Mouse (Mus musculus): ENCODE measurements around the gene Ccdc97. TPM values are rescaled to one million over a fixed set of nuclear protein-coding genes. Genes with fewer than 3 reads are reported as not detected.
A peak's percentile ranks its signal among the peaks of the same experiment; 100 is the strongest.

The Ccdc97 gene
- polyA plus RNA-seq, 1 experiment from 2014 or later: 6.8 TPM

GRCm38 (mm10) chr7:25690051-25690450, 28.8 kb downstream of the Ccdc97 start:
- Histone ChIP-seq H3K4me1 (ENCODE audit: insufficient read depth) (peaks cover 18% of the 10 kb centered on the region), H3K4me3 (ENCODE audit: low read depth, low read length) (peak overlapping the region; percentile 86), H3K9me3 (ENCODE audit: low read length) (no peaks in the 10 kb centered on the region), H3K27me3 (ENCODE audit: insufficient read depth, low read length) (no peaks in the 10 kb centered on the region), H3K36me3 (replicated peaks; ENCODE audit: insufficient read depth, low read length) (peaks cover 14% of the 10 kb centered on the region), H3K9ac (replicated peaks) (no peak overlapping the region; the same call in 1 of the 2 replicates), H3K27ac (ENCODE audit: low read depth) (peak overlapping the region; percentile 97), H3K4me2 (ENCODE audit: low read depth, low read length) (peak overlapping the region; percentile 93)
- DNase-seq (no peak), ATAC-seq (no peak)
- WGBS (ENCODE audit: insufficient replicate concordance): 34% methylated on average over 5 of the region's 5 CpGs
- TF ChIP-seq EP300 (IDR thresholded peaks at IDR 0.05; ENCODE audit: low read depth): no peak
- no peak for TF ChIP-seq CTCF (IDR thresholded peaks at IDR 0.05; ENCODE audit: low read depth)

- peak; percentile 18 for ATAC-seq
- H3K4me2 ChIP-seq (ENCODE audit: low read depth, low read length): peak overlapping the region; percentile 93
- peak; percentile 32 for TF ChIP-seq EP300 (IDR thresholded peaks at IDR 0.05; ENCODE audit: low read depth)
- no peak for TF ChIP-seq CTCF (IDR thresholded peaks at IDR 0.05; ENCODE audit: low read depth)
These were observed 29.3 kb downstream of the Ccdc97 start for GRCm38 (mm10) chr7:25689603-25690021.

GRCm38 (mm10) chr7:25688810-25689586, 29.9 kb downstream of the Ccdc97 start:
- Histone ChIP-seq H3K36me3 (replicated peaks; ENCODE audit: insufficient read depth, low read length) (peaks cover 7% of the 10 kb centered on the region), H3K4me2 (ENCODE audit: low read depth, low read length) (peak overlapping the region; percentile 93), H3K27ac (ENCODE audit: low read depth) (peak overlapping the region; percentile 97), H3K4me3 (ENCODE audit: low read depth, low read length) (peak overlapping the region; percentile 86), H3K9me3 (ENCODE audit: low read length) (no peaks in the 10 kb centered on the region), H3K4me1 (ENCODE audit: insufficient read depth) (peaks cover 27% of the 10 kb centered on the region), H3K27me3 (ENCODE audit: insufficient read depth, low read length) (no peaks in the 10 kb centered on the region), H3K9ac (replicated peaks) (peak overlapping the region; percentile 83)
- DNase-seq: peak; percentile 87
- peak; percentile 79 for ATAC-seq
- WGBS (ENCODE audit: insufficient replicate concordance): 1% methylated on average over 41 of the region's 52 CpGs
- TF ChIP-seq EP300 (IDR thresholded peaks at IDR 0.05; ENCODE audit: low read depth) (peak; percentile 41; the same call in 1 of the 2 replicates), CTCF (IDR thresholded peaks at IDR 0.05; ENCODE audit: low read depth) (0 out of 2 replicates have a peak, but pooled peaks have one; percentile 25)

More at GRCm38 (mm10) chr7:25689603-25690021, 29.3 kb downstream of the Ccdc97 start:
- no peaks in the 10 kb centered on the region for H3K9me3 ChIP-seq (ENCODE audit: low read length)
- H3K27ac ChIP-seq (ENCODE audit: low read depth): peak overlapping the region; percentile 97
- H3K9ac ChIP-seq (replicated peaks): peak overlapping the region; percentile 83
- peaks cover 10% of the 10 kb centered on the region for H3K36me3 ChIP-seq (replicated peaks; ENCODE audit: insufficient read depth, low read length)
- 6% methylated on average over 12 of the region's 12 CpGs for WGBS (ENCODE audit: insufficient replicate concordance)
- DNase-seq: no peak
- H3K4me3 ChIP-seq (ENCODE audit: low read depth, low read length): peak overlapping the region; percentile 86
- no peaks in the 10 kb centered on the region for H3K27me3 ChIP-seq (ENCODE audit: insufficient read depth, low read length)
- H3K4me1 ChIP-seq (ENCODE audit: insufficient read depth): peaks cover 22% of the 10 kb centered on the region

GRCm38 (mm10) chr7:25687811-25688401, 31.0 kb downstream of the Ccdc97 start:
- H3K27me3 ChIP-seq (ENCODE audit: insufficient read depth, low read length): no peaks in the 10 kb centered on the region
- peak overlapping the region; percentile 83 for H3K9ac ChIP-seq (replicated peaks)
- DNase-seq: peak; percentile 77
- TF ChIP-seq CTCF (IDR thresholded peaks at IDR 0.05; ENCODE audit: low read depth) (peak; percentile 63), EP300 (IDR thresholded peaks at IDR 0.05; ENCODE audit: low read depth) (no peak)
- no peak for ATAC-seq
- no peaks in the 10 kb centered on the region for H3K9me3 ChIP-seq (ENCODE audit: low read length)
- peak overlapping the region; percentile 97 for H3K27ac ChIP-seq (ENCODE audit: low read depth)
- under 1% methylated on average over 45 of the region's 47 CpGs for WGBS (ENCODE audit: insufficient replicate concordance)
- H3K4me1 ChIP-seq (ENCODE audit: insufficient read depth): peaks cover 38% of the 10 kb centered on the region
- peak overlapping the region; percentile 93 for H3K4me2 ChIP-seq (ENCODE audit: low read depth, low read length)
- peak overlapping the region; percentile 86 for H3K4me3 ChIP-seq (ENCODE audit: low read depth, low read length)
- H3K36me3 ChIP-seq (replicated peaks; ENCODE audit: insufficient read depth, low read length): peaks cover 4% of the 10 kb centered on the region; the same call in 1 of the 2 replicates

GRCm38 (mm10) chr7:25686680-25687531, 32.0 kb downstream of the Ccdc97 start, which contains the start of gene Tgfb1:
Gene Tgfb1 (plus strand): TSS chr7:25687002.
- H3K36me3 ChIP-seq (replicated peaks; ENCODE audit: insufficient read depth, low read length): peaks cover 4% of the 10 kb centered on the region; the same call in 1 of the 2 replicates
- under 1% methylated on average over 38 of the region's 69 CpGs for WGBS (ENCODE audit: insufficient replicate concordance)
- peak within 1 kb of the TSS; percentile 86 for H3K4me3 ChIP-seq (ENCODE audit: low read depth, low read length)
- H3K27ac ChIP-seq (ENCODE audit: low read depth): peak within 1 kb of the TSS; percentile 97
- H3K4me2 ChIP-seq (ENCODE audit: low read depth, low read length): peak within 1 kb of the TSS; percentile 93
- ATAC-seq (peak; percentile 35), DNase-seq (peak; percentile 84)
- peaks cover 47% of the 10 kb centered on the region for H3K4me1 ChIP-seq (ENCODE audit: insufficient read depth)
- H3K27me3 ChIP-seq (ENCODE audit: insufficient read depth, low read length): no peaks in the 10 kb centered on the region
- no peaks in the 10 kb centered on the region for H3K9me3 ChIP-seq (ENCODE audit: low read length)
- TF ChIP-seq EP300 (IDR thresholded peaks at IDR 0.05; ENCODE audit: low read depth) (no peak), CTCF (IDR thresholded peaks at IDR 0.05; ENCODE audit: low read depth) (peak; percentile 77)
- H3K9ac ChIP-seq (replicated peaks): peak within 1 kb of the TSS; percentile 83
